Mouse (Mus musculus): Measurements from ENCODE around the gene Tmem33. TPM values are rescaled to one million over a fixed set of nuclear protein-coding genes. Genes with fewer than 3 reads are reported as not detected.

Gene Tmem33
- total RNA-seq (2021) = 10 to 100 TPM; 24.9 to 25.0 TPM
- long read RNA-seq, experiment 1, full-length matches to known transcripts = 19 of 26 reads
- long read RNA-seq, experiment 1, partial matches to known transcripts = 0 of 26 reads
- long read RNA-seq, experiment 1, other reads (novel, unspliced or antisense) = 7 of 26 reads
- long read RNA-seq, experiment 2, full-length matches to known transcripts = 22 of 31 reads
- long read RNA-seq, experiment 2, partial matches to known transcripts = 1 of 31 reads
- long read RNA-seq, experiment 2, other reads (novel, unspliced or antisense) = 8 of 31 reads

DNA sequence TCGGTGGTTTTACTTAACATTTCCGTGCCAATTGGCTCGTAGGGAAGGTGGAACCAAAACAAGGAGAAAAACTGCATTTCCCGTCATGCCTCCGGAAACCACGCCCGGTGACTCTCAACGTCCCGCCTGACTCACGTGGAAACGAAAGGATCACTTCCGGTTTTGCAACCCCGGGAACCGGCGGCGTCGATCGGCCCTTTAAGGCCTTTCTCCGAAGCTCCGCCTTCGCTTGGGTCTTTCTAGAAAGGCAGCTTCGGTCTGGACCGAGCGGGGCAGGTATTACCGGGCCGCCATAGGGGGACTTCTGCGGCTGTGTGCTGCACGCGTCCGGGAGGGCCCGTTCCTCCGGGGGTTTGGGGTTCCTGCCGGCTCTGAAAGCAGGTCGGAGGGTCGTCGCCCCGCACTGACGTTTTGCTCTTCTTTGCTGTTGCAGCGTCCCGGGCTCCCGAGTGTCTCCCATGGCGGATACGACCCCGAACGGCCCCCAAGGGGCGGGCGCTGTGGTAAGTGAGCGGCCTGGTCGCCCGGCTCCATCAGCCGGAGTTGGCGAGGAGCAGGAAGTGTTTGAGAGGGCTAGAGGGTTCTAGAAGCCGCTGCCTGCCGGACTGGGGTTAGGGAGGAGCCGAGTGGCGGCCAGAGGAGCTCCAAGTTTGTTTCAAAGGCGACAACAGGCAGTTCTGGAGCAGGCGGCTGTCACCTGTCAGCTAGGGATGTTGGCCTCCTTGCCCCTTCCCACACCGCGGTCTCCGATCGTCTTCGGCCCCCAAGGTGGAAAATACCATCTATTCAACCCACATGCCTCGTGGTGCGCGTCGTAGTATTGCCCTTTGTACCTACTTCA is at the start of gene Tmem33:
Gene Tmem33 (plus strand): TSS at position 35 of the 841 bp plus-strand sequence.
- intact Hi-C loops (cut with DNase I; ENCODE audit: low total_unique reads) = no loop called here
- DNase-seq = peak; percentile 91

DNA sequence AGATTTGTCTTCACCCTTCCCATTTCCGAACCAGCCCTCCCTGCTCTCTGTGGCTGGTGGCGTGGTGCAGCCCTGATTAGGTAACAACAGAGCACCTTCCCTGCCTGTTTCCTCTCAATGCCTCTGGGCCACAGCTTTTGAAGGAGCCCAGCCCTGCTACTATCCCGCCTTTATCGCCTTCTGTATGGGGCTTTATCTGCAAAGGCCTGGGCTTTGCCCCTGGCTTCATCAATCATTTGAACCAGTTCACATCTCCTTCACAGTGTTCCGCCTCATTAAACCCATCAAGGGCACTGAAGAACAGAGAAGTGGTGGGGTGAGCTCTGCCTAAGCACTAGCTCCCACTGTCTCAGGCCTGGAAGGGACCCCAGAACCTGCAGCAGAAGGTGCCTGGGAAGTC is 47.2 kb upstream of the Tmem33 start:
- intact Hi-C loops (cut with DNase I; ENCODE audit: low total_unique reads) = no loop called here
- DNase-seq = no peak

DNA sequence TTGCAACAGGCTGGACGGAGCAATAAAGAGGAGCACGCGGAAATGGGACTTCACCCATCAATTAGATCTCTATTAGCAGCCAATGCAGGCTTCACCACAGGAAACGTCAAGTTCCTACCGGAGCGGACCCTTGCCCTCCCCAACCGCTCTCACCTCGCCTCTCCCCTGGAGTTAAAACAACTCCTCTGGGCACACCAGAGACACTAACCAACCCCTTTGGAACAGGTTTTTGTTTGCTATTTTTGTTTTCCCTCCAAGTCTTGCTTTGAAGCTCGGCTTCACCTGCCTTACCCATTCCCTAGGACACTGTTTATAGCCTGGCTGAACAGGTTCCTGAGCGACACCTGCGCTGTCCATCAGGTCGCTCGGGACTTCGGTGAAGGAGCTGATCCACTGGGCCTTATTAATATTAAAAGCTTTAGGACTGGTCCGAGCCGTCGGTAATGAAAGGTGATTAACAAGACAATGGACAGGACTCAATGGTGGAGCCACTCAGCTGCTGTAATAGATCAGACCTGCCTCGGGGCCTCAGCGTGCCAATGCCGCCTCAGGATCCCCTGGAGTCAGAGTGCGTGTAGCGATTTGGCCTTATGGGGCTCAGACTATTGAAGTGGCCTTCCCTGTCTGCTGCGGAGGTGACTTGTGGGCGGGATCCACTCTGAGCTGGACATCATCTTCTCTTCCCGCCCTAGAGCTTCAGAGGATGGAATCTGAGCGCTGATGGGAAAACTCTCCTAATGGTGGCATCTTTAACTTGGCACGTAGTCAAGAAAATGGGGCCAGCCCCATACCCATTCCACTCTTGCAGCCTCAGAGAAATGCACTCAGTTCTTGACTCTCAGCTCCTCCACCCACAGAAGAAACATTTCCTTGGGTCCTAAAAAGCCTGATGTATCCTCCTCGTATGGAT is 45.0 kb upstream of the Tmem33 start:
- intact Hi-C loops (cut with DNase I; ENCODE audit: low total_unique reads) = no loop called here
- no peak for DNase-seq

DNA sequence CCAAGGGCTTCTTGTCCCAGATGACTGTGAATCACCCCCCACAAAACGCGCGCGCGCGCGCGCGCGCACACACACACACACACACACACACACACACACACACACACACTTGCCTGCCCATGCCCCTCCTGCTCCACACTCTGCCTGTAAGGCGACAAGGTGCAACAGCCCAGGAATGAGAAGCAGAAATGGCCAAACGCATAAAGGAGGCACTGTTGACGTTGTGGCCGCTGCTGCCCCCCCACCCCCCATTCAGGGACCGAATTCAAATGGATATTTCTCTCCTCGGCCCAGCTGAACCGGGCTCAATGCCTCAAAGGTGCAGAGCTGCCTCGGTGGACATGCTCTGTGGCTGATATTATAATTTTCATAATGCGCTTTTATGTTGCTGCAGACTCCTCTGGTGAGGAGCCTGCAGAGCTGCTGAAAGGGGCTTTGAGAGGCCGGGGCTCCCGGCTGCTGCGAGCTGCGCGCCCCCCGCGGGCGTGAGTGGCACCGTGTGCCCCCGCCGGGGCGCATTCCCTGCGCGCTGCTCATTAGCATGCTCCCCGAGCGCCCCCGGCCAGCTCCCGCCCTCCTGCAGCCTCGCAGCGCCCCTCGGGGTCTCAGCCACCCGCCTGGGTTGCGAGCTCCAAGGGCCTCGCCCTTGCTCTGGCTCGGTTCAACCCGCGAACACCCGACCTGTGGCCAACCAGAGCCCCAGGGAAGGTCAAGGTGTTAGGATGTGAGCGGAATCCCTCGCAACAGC is 44.2 kb upstream of the Tmem33 start:
- DNase-seq = no peak
- intact Hi-C loops (cut with DNase I; ENCODE audit: low total_unique reads) = no loop called here

DNA sequence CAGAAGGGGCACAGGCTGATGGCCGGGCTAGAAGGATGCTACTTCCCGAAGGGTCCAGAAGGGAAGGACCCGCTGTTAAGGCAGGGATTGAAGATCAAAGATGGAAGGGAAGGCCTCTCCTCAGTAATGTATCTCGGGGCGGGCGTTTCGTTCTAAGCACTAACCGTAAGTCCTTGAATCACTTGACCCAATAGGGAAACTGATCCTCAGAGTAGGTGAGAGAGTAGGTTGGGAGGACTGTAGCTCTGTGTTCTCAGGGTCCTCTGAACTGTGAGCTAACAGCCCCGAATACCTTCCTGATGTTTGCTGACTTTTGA is 43.6 kb upstream of the Tmem33 start:
- no peak for DNase-seq
- intact Hi-C loops (cut with DNase I; ENCODE audit: low total_unique reads) = no loop called here

DNA sequence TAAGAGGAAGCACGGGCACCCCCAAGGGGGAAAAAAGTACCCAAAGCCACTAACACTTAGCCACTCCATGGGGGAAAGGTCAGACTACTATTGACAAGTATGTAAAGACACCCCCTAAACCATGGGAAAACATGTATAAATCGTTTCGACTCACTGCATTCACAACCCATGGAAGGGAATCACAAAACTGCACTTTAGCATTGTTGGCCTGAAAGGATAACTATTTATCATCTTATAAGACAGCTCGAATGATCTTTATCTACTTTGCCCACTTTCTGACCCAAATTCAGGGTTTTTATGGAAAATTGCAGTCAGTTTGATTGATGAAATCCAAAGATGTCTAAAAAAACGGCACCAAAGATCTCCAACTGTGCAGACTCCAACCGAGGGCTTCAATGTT is 38.5 kb upstream of the Tmem33 start:
- intact Hi-C loops (cut with DNase I; ENCODE audit: low total_unique reads) = no loop called here

DNA sequence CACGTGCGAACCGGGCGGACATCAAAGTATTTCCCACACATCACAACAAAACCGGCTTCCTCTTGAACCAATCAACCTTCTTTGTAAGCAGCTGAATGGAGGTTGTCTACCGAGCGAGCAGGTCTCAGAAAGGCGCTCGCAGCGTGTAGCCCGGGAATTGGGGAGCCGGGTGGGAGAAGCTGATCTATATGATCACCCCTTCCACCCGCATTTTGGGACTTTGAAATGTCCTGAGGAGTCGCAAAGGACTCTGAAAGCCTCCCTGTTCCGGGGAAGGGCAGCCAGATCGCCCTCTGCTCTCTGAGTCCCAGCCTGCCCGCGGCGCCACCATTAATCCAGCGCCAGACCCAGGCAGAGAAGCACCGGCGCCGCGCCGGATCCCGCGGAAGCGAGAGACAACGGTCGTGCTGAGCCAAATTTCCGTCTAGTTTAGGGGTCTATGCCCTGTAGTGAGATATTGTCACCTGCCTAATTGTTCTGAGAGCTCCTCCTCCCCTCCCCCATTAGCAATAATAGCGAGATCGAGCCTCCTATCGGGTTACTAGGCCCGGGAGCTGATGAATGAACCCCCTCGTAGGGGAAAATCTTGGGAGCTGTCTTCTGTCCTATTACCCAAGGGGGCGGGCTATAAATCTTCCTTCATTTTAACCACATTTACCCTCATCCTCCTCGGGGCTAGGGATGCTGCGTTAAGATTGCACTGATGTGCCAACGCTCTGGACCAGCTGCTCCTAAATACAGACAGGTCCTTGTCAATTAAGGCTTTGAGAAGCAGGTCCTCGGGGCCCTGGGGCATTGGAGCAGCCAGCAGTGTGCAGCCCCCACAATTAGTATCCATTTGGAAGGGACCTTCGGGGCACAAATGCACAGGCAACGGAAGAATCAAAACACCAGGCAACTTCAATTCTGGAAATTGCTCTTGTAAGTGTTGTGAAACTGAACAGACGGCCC is 37.6 kb upstream of the Tmem33 start:
- no peak for DNase-seq
- intact Hi-C loops (cut with DNase I; ENCODE audit: low total_unique reads) = no loop called here

More for the DNA sequence above, 38.5 kb upstream of the Tmem33 start:
- no peak for DNase-seq

DNA sequence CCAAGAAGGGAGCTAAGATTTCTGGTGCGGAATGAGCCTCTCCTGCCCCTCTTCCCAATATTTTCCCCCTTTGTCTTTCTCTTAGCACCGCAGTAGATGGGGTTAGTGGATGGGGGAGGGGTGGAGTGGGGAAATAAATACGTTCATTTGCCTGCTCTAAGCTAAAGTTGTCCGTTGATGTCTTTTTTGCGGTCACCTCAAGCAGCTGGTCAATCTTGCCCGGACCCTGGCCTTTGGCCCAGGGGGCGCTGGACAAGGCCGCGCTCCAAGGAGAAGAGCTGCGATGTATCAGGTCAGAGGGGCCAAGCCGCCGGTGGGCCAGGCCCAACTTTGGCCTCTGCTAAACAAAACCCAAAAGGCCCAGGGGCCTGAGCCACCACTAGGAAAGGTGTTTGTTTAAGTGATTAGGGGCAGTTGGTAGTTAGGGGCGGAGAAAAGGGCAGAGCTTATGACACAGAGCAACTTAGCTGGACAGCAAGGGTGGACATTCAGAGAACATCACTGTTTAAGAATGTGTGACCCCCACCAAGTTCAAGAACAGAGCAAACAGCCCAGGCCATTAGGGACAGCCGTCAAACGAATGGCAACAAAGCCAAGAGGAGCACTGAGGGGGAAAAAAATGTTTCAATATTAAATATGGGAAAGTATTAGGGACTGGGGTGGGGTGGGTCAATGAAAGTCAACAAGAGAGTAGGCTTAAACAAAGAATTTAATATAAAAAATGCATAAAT is 36.8 kb upstream of the Tmem33 start:
- intact Hi-C loops (cut with DNase I; ENCODE audit: low total_unique reads) = no loop called here
- no peak for DNase-seq

DNA sequence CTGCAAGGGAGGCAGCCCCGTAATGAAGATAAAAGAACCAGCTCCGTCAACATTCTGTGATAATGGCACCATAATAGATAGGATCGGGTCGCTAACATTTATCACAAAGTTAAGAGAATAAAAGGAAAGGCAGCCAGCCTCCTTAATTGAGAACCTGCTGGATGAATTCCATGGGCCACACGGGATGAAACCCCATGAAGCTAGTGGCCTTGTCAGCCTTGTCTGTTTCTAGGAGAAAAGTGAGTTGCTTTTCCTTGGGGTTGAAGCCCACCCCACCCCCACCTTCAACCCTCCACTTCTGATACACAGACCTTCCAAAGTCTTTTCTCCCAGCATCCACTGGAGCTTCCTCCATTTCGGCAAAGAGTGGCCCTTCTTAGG is 36.3 kb upstream of the Tmem33 start:
- intact Hi-C loops (cut with DNase I; ENCODE audit: low total_unique reads) = no loop called here
- DNase-seq = no peak

DNA sequence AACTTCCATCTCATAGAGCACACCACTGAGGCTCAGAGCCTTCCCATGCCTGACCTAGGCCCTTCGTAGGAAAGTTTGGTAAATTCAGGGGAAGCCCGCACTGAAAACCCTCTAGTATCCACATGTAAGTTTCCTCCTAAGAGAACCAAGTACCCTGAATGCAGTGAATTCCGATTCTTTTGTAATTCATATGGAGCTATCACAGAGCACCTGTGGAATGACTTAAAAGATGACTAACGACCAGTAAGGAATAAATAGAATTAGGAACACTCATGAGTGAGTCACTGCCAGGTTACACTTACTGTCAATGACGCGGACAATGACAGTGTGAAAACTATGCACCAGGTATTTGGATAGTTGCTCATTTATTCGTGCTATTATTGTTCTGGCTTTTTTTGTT is 34.6 kb upstream of the Tmem33 start:
- intact Hi-C loops (cut with DNase I; ENCODE audit: low total_unique reads) = no loop called here

DNA sequence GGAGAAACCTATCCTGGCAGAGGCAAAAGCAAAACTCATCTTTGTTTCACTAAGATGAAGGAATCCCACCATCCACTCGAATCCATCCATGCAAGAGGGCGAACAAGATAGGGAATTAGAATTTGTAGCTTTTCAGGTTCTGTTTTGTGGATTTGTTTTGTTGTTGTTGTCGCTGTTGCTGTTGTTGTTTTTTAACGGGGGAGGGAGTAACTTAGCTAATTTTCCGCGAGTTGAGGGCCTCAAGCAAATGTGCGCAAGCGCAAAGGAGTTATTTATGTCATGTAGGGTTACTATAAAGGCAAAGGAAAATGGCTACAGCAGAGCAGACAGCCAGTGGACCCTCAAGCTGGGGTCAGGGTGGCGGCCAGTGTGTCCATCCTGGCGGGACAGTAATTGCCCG is 33.1 kb upstream of the Tmem33 start:
- no peak for DNase-seq

More for the DNA sequence above, 34.6 kb upstream of the Tmem33 start:
- DNase-seq = no peak

DNA sequence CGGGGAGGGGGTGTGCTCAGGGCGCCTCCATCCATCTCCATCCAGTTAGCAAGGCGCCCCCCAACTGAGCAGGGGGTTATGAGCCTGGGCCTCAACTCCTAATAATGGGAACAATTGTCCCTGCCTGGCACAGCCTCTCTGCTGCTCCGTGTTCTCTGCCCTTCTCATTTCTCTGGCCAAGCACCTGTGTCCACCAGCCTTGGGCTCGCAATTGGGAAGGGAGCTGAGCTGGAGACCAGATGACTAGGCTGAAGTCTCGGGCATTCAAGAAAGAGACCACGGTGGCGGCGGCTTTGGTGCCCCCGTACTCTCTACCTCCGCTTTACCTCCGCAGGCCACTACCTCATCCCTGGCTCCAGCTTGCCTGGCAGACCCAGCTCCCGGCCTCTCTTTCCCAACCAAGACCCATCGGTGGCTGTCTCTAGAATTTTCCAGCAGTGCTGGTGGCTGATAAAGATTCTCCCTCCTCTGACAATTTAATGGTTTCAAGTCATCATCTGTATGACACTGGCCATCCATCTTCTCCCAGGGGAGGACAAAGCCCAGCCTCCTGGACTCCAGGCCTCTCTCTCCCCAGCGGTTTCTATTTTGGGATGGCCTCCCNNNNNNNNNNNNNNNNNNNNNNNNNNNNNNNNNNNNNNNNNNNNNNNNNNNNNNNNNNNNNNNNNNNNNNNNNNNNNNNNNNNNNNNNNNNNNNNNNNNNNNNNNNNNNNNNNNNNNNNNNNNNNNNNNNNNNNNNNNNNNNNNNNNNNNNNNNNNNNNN is 32.5 kb upstream of the Tmem33 start:
- no peak for DNase-seq
- intact Hi-C loops (cut with DNase I; ENCODE audit: low total_unique reads) = no loop called here

More for the DNA sequence above, 33.1 kb upstream of the Tmem33 start:
- intact Hi-C loops (cut with DNase I; ENCODE audit: low total_unique reads) = no loop called here

DNA sequence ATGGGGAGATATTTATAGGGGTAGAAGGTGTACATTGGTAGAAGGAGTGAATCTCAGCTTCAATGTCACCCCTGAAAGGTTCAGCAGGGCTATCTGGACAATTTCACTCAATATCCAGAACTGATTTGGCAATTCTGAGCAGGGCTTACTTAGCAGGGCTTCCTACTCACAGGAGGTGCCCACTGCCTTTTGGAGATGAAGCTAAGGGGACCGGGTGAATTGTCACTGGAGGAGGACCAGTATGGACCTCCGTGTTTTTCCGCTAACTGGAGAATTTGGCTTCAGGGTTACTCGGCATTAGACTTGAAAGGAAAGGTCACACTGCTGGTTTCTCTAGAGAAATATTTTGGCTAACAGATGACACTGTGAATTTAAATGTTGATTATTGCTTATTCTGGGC is 25.7 kb upstream of the Tmem33 start:
- no peak for DNase-seq
- intact Hi-C loops (cut with DNase I; ENCODE audit: low total_unique reads) = loop anchor here (5.0 kb wide), 2 partner anchors 187 to 537 kb away; no protein-coding TSS in a partner anchor

DNA sequence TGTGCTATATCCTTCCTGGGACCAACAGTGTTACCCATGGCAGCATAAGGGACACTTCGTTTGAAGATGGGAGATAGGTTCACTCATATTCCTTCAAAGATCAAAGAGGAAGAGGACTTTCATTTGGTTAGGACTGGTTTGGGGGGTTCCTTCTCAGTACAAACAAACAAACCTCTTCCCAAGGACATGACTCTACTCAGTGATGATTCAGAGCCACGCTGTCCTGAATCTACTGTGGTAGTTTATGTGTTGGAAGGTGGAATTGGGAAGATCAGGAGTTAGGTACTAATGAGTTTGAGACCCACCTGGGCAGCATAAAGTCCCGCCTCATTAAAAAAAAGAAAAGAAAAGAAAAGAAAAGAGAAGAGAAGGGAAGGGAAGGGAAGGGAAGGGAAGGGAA is 24.9 kb upstream of the Tmem33 start:
- intact Hi-C loops (cut with DNase I; ENCODE audit: low total_unique reads) = no loop called here
- no peak for DNase-seq

DNA sequence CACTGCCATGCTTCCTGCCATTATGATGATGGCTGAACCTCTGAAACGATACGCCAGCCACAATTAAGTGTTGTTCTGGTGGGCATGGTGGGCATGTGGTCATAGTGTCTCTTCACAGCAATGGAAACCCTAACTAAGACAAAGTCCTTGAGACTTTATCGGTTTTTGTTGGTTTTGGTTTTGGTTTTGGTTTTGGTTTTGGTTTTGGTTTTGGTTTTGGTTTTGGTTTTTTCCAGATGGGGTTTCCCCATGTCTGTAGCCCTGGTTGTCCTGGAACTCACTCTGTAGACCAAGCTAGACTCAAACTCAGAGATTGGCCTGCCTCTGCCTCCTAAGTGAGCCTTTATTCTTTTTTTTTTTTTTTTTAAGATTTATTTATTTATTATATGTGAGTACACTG is 23.8 kb upstream of the Tmem33 start:
- intact Hi-C loops (cut with DNase I; ENCODE audit: low total_unique reads) = no loop called here

DNA sequence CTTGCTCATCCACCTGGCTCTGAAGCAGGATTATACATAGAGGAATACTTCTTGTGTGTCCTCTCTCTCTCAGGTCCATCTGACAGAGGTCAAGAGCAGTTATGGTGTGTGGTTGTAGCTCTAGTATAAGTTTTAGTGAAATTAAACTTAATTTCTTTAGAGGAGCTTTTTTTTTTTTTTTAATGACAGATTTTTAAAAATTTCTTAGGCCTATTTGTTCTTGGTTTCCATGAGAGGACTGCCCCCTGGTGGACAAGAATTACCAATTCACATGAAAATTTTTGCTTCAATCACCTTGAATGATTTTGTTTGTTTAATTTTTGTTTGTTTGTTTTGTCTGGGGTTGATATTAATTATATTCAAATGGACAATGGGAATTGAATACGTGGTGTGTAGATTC is 22.1 kb upstream of the Tmem33 start:
- intact Hi-C loops (cut with DNase I; ENCODE audit: low total_unique reads) = no loop called here
- no peak for DNase-seq

More for the DNA sequence above, 23.8 kb upstream of the Tmem33 start:
- DNase-seq = no peak

DNA sequence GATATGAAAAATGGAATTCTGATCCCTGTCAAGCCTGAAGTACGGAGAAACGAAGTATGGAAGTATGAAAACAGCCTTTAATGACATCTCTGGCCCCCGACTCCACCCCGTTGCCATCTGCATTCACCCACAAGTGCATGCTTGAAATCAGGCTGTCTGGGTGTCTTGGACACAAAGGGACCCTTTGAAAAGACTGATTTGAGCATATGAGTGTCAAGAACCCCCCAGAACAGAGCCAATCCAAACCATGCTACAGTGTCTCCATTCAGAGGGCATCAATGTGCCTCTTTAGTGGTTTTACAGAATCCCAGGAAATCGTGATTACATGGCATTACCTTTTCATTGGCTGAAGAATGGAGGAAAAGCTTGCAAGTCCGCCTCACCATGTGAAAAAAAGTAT is 18.7 kb upstream of the Tmem33 start:
- intact Hi-C loops (cut with DNase I; ENCODE audit: low total_unique reads) = no loop called here
- no peak for DNase-seq
